In genomic region chr11:118418834-118419504, GRCm38 (mm10) we compare ENCODE assay signal across 8 mouse cellular contexts. TPM values are rescaled to one million over a fixed set of nuclear protein-coding genes. Genes with fewer than 3 reads are reported as not detected.
A peak's percentile ranks its signal among the peaks of the same experiment; 100 is the strongest.
DNase-seq lines count a peak whose midpoint lies in the region; ATAC-seq lines count a peak whose summit lies in the region.

TSS of gene Cant1 (minus strand) at chr11:118419086.

- peak; percentile 99 for DNase-seq in R1 (ENCODE audit: low read depth, low spot score)
- DNase-seq in cerebellum, postnatal 25 days = peak; percentile 98
- peak; percentile 93 to 98 for DNase-seq in frontal cortex, postnatal 25 days (ENCODE audit: low spot score in 2 of 2)
- DNase-seq in hindbrain, embryonic 14.5 days (ENCODE audit: low spot score) = peak; percentile 98
- DNase-seq in layer of hippocampus, postnatal 36 days = peak; percentile 97 to 98
- peak; percentile 99 for DNase-seq in lung, postnatal 36 days
- DNase-seq in retina, postnatal 1 day = peak; percentile 99
- peak; percentile 87 to 97 for DNase-seq in urinary bladder, adult 18-20 months (ENCODE audit: low spot score in 2 of 2)

- H3K4me3 ChIP-seq in hindbrain, embryonic 14.5 days (replicated peaks; ENCODE audit: low read length) = peak within 1 kb of the TSS; percentile 67

- H3K4me2 ChIP-seq in hindbrain, embryonic 14.5 days (replicated peaks) = peak within 1 kb of the TSS; percentile 89

- no peaks in the 10 kb centered on the region for H3K27me3 ChIP-seq in hindbrain, embryonic 14.5 days (ENCODE audit: control insufficient read depth, insufficient read depth, low read length)

- peaks cover 23% of the 10 kb centered on the region for H3K4me1 ChIP-seq in hindbrain, embryonic 14.5 days (replicated peaks; ENCODE audit: control insufficient read depth, insufficient read depth, low read length)

- H3K9me3 ChIP-seq in hindbrain, embryonic 14.5 days (ENCODE audit: control insufficient read depth, low read length) = no peaks in the 10 kb centered on the region

- under 1% methylated on average over 50 of the region's 50 CpGs for WGBS in hindbrain, embryonic 14.5 days

- ATAC-seq in hindbrain, embryonic 14.5 days (ENCODE audit: low FRiP score) = peak; percentile 94

- peak within 1 kb of the TSS; percentile 91 for H3K9ac ChIP-seq in hindbrain, embryonic 14.5 days

- H3K36me3 ChIP-seq in hindbrain, embryonic 14.5 days (replicated peaks; ENCODE audit: control insufficient read depth, insufficient read depth) = peaks cover 6% of the 10 kb centered on the region; the same call in 1 of the 2 replicates

- peak within 1 kb of the TSS; percentile 65; the same call in 1 of the 2 replicates for H3K27ac ChIP-seq in hindbrain, embryonic 14.5 days

RNA-seq across cellular contexts. Expression of gene Cant1, which starts in this region (rescaled TPM):
- polyA plus RNA-seq in hindbrain, embryonic 14.5 days (2014; fragmentation: Nextera tagmentation; extraction: Ambion mirVana) = 25.4 and 26.9 TPM in 2 replicates
- 10 to 100 TPM; 39.9 TPM for total RNA-seq in layer of hippocampus, postnatal 36 days (2021)

Comparison
In these comparisons a context has a peak if more than half of its experiments do, and no peak if none do; other contexts are left out.
1. Peak in every context shown above with its lines: DNase-seq, ATAC-seq, H3K4me3 ChIP-seq and H3K27ac ChIP-seq.